ENCODE assay signal across 8 mouse cellular contexts in the genomic region with DNA sequence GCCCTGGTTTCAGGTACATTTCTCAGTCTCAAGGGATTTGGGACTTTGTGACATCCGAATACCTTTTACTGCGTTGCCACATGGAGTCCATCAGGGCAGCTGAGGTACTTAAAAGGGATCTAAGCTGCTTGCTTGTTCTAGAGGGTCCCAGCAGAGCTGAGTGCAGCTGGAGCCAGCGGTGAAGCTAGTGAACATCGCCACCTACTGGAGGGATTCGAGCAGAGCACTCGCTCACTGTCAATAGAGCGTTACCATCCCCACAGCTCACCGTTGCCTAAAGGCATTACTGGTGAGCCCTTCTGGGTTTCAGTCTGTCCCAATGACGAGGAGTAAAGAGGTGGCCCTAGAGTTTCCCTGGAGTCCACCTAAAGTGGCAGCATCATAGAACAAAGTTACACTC. TPM values are rescaled to one million over a fixed set of nuclear protein-coding genes. Genes with fewer than 3 reads are reported as not detected.
DNase-seq lines count a peak whose midpoint lies in the region; ATAC-seq lines count a peak whose summit lies in the region.

No protein-coding gene starts in this region.

- peak; percentile 52 for DNase-seq in urinary bladder, postnatal 25 days (ENCODE audit: low spot score)
- no peak for DNase-seq in urinary bladder, adult 2 months (ENCODE audit: low spot score)
- peak; percentile 55 for DNase-seq in cerebellum, postnatal 36 days
- peak; percentile 76 for DNase-seq in gastrocnemius, postnatal 10 days
- peak; percentile 72 for DNase-seq in kidney, adult 18-20 months
- DNase-seq in liver, embryonic 11.5 days (ENCODE audit: low spot score), result peak; percentile 67
- DNase-seq in naive thymus-derived CD4-positive, alpha-beta T cell, adult 2 months (ENCODE audit: low read depth), result peak; percentile 74
- peak; percentile 74 for DNase-seq in thymus, postnatal 14 days

- H3K9me3 ChIP-seq in liver, embryonic 11.5 days (ENCODE audit: control insufficient read depth, low read length), result 0 out of 2 replicates have a peak, but pooled peaks cover 2% of the 10 kb centered on the region

- 0 out of 2 replicates have a peak, but pooled peaks cover 5% of the 10 kb centered on the region for H3K36me3 ChIP-seq in liver, embryonic 11.5 days (ENCODE audit: control insufficient read depth, insufficient read depth, low read length)

- peaks cover 13% of the 10 kb centered on the region for H3K4me1 ChIP-seq in liver, embryonic 11.5 days (replicated peaks; ENCODE audit: control insufficient read depth, insufficient read depth, low read length)

- no peaks in the 10 kb centered on the region for H3K27me3 ChIP-seq in liver, embryonic 11.5 days (replicated peaks; ENCODE audit: control insufficient read depth, insufficient read depth, low read length)

- peak; percentile 72 for ATAC-seq in liver, embryonic 11.5 days (replicated peaks; ENCODE audit: low FRiP score)

- no peak overlapping the region for H3K9ac ChIP-seq in liver, embryonic 11.5 days (ENCODE audit: low read depth, low read length)

- H3K27ac ChIP-seq in liver, embryonic 11.5 days (ENCODE audit: low read depth, low read length), result no peak overlapping the region

- no peak overlapping the region for H3K4me2 ChIP-seq in liver, embryonic 11.5 days

- no peak overlapping the region for H3K4me3 ChIP-seq in liver, embryonic 11.5 days (ENCODE audit: low read depth, low read length)

- 16% methylated on average over 9 of the region's 9 CpGs for WGBS in liver, embryonic 11.5 days

RNA-seq across cellular contexts. Expression of a gene that starts 46.1 kb away (rescaled TPM):
- 23.1 and 28.4 TPM in 2 replicates for polyA plus RNA-seq in urinary bladder, adult 2 months (2012; rRNA removed)
- total RNA-seq in gastrocnemius, postnatal 10 days (2021), result 10 to 100 TPM; 24.5 to 32.8 TPM
- 37.0 and 37.6 TPM in 2 replicates for polyA plus RNA-seq in liver, embryonic 11.5 days (2014; fragmentation: Nextera tagmentation; extraction: Ambion mirVana)
